Mouse (Mus musculus) liver, postnatal 0 days (tissue): ENCODE measurements around the gene Adarb2. TPM values are rescaled to one million over a fixed set of nuclear protein-coding genes. Genes with fewer than 3 reads are reported as not detected.

Experiments
- ATAC-seq: fragments of 200-750 bp; cut with Nextera tagmentation; 2 replicates; pipeline ENCODE4 v1.8.0; 2017; ENCODE audit warnings: mild to moderate bottlenecking, moderate library complexity
- DNase-seq: peaks from one replicate; pipeline ENCODE4 v3.0.0-alpha.2; 2016
- H3K27ac ChIP-seq: fragments of 300-500 bp; sonication (generic); 2 replicates; pipeline ENCODE4 v1.5.1; 2014; ENCODE audit warnings: antibody characterized with exemption, moderate library complexity, mild to moderate bottlenecking, low read depth
- H3K27me3 ChIP-seq: fragments of 300-500 bp; sonication (generic); 2 replicates; pipeline ENCODE4 v1.6.1; 2014; ENCODE audit warnings: low read length, control low read depth, mixed read lengths; ENCODE audit not compliant: insufficient read depth
- H3K36me3 ChIP-seq: fragments of 300-500 bp; sonication (generic); replicated peaks from 2 replicates; pipeline ENCODE4 v1.6.1; 2014; ENCODE audit warnings: mild to moderate bottlenecking, control low read depth, low read length, moderate library complexity, mixed read lengths; ENCODE audit not compliant: insufficient read depth
- H3K4me1 ChIP-seq: fragments of 300-500 bp; sonication (generic); 2 replicates; pipeline ENCODE4 v1.6.1; 2014; ENCODE audit warnings: antibody characterized with exemption, mild to moderate bottlenecking, control low read depth; ENCODE audit not compliant: insufficient read depth
- H3K4me2 ChIP-seq: fragments of 300-500 bp; sonication (generic); 2 replicates; pipeline ENCODE4 v1.6.1; 2014; ENCODE audit warnings: low read depth, mild to moderate bottlenecking, low read length, moderate library complexity, mixed read lengths
- H3K4me3 ChIP-seq: fragments of 300-500 bp; sonication (generic); 2 replicates; pipeline ENCODE4 v1.5.1; 2014; ENCODE audit warnings: low read depth, low read length
- H3K9ac ChIP-seq: fragments of 300-500 bp; sonication (generic); replicated peaks from 2 replicates; pipeline ENCODE4 v1.6.1; 2014; ENCODE audit warnings: mild to moderate bottlenecking, moderate library complexity
- H3K9me3 ChIP-seq: fragments of 300-500 bp; sonication (generic); 2 replicates; pipeline ENCODE4 v1.6.1; 2016; ENCODE audit warnings: mild to moderate bottlenecking, control low read depth, low read length, mixed read lengths
- CTCF ChIP-seq: sonication (generic); IDR thresholded peaks from 2 replicates; pipeline ENCODE4 v1.5.1; 2016; ENCODE audit warnings: antibody characterized with exemption, low read depth
- EP300 ChIP-seq: IDR thresholded peaks from 2 replicates; pipeline ENCODE4 v1.6.1; 2016; ENCODE audit warnings: antibody characterized with exemption, low read depth, mild to moderate bottlenecking
- WGBS: fragments of 180-500 bp; shearing (Covaris S2); extraction: QIAGEN DNeasy Blood & Tissue Kit; methylation state at CpG from one replicate; pipeline ENCODE4 v1.1.7; 2014; ENCODE audit not compliant: insufficient replicate concordance; 5-methylcytosine and 5-hydroxymethylcytosine counted together
- polyA plus RNA-seq: library from polyadenylated mRNA; unstranded; fragments of >200 nt; fragmentation: Nextera tagmentation; extraction: Ambion mirVana; gene quantifications from 2 replicates; pipeline ENCODE4 v1.2.1, GENCODE M21; 2015

Adarb2 gene
- polyA plus RNA-seq, 1 experiment from 2014 or later: 0.02 TPM

- no peak for TF ChIP-seq EP300
- no peak for TF ChIP-seq CTCF
- Histone ChIP-seq H3K9me3 (no peaks in the 10 kb centered on the region), H3K27me3 (no peaks in the 10 kb centered on the region), H3K4me1 (no peaks in the 10 kb centered on the region), H3K4me3 (no peak overlapping the region), H3K27ac (no peak overlapping the region), H3K4me2 (no peak overlapping the region), H3K36me3 (no peaks in the 10 kb centered on the region), H3K9ac (no peak overlapping the region)
- DNase-seq (no peak), ATAC-seq (no peak)
- WGBS: 51% methylated on average over 7 of the region's 7 CpGs
Measured at GRCm38 (mm10) chr13:8333589-8334455, 131.2 kb downstream of the Adarb2 start.

- Histone ChIP-seq H3K27ac (no peak overlapping the region), H3K9me3 (no peaks in the 10 kb centered on the region), H3K36me3 (no peaks in the 10 kb centered on the region), H3K27me3 (no peaks in the 10 kb centered on the region), H3K4me1 (no peaks in the 10 kb centered on the region), H3K4me3 (no peak overlapping the region), H3K9ac (no peak overlapping the region), H3K4me2 (no peak overlapping the region)
- ATAC-seq (no peak), DNase-seq (no peak)
- 54% methylated on average over 4 of the region's 4 CpGs for WGBS
- no peak for TF ChIP-seq CTCF
- no peak for TF ChIP-seq EP300
Measured at GRCm38 (mm10) chr13:8334580-8334979, 131.9 kb downstream of the Adarb2 start.

GRCm38 (mm10) chr13:8341086-8341807, 138.6 kb downstream of the Adarb2 start:
- TF ChIP-seq CTCF (no peak), EP300 (no peak)
- H3K9me3 ChIP-seq: no peaks in the 10 kb centered on the region
- H3K36me3 ChIP-seq: no peaks in the 10 kb centered on the region
- no peak overlapping the region for H3K4me3 ChIP-seq
- DNase-seq (no peak), ATAC-seq (no peak)
- H3K9ac ChIP-seq: no peak overlapping the region
- no peaks in the 10 kb centered on the region for H3K27me3 ChIP-seq
- H3K4me1 ChIP-seq: no peaks in the 10 kb centered on the region
- WGBS: 69% methylated on average over 5 of the region's 5 CpGs
- H3K27ac ChIP-seq: no peak overlapping the region
- no peak overlapping the region for H3K4me2 ChIP-seq

GRCm38 (mm10) chr13:8347147-8347546, 144.5 kb downstream of the Adarb2 start:
- no peak for ATAC-seq
- DNase-seq: no peak
- Histone ChIP-seq H3K36me3 (no peaks in the 10 kb centered on the region), H3K27me3 (no peaks in the 10 kb centered on the region), H3K4me3 (no peak overlapping the region), H3K9me3 (no peaks in the 10 kb centered on the region), H3K4me1 (no peaks in the 10 kb centered on the region), H3K4me2 (no peak overlapping the region), H3K9ac (no peak overlapping the region), H3K27ac (no peak overlapping the region)
- 81% methylated on average over 7 of the region's 7 CpGs for WGBS
- no peak for TF ChIP-seq CTCF
- no peak for TF ChIP-seq EP300

GRCm38 (mm10) chr13:8352341-8352740, 149.7 kb downstream of the Adarb2 start:
- Histone ChIP-seq H3K27ac (no peak overlapping the region), H3K4me3 (no peak overlapping the region), H3K36me3 (no peaks in the 10 kb centered on the region), H3K9me3 (no peaks in the 10 kb centered on the region), H3K4me1 (no peaks in the 10 kb centered on the region), H3K4me2 (no peak overlapping the region), H3K9ac (no peak overlapping the region), H3K27me3 (no peaks in the 10 kb centered on the region)
- ATAC-seq (no peak), DNase-seq (no peak)
- TF ChIP-seq EP300 (no peak), CTCF (no peak)

GRCm38 (mm10) chr13:8352952-8353351, 150.3 kb downstream of the Adarb2 start:
- no peak overlapping the region for H3K4me3 ChIP-seq
- H3K27ac ChIP-seq: no peak overlapping the region
- DNase-seq (no peak), ATAC-seq (no peak)
- no peak overlapping the region for H3K9ac ChIP-seq
- no peaks in the 10 kb centered on the region for H3K9me3 ChIP-seq
- H3K27me3 ChIP-seq: no peaks in the 10 kb centered on the region
- H3K4me1 ChIP-seq: no peaks in the 10 kb centered on the region
- TF ChIP-seq EP300 (no peak), CTCF (no peak)
- no peaks in the 10 kb centered on the region for H3K36me3 ChIP-seq
- H3K4me2 ChIP-seq: no peak overlapping the region
